Mouse (Mus musculus): ENCODE data around the gene Zfp248. TPM values are rescaled to one million over a fixed set of nuclear protein-coding genes. Genes with fewer than 3 reads are reported as not detected.

Zfp248 gene
- 1 to 10 TPM; 2.9 to 3.5 TPM for total RNA-seq (2021)
- polyA plus RNA-seq (2012; rRNA removed): 0.35 and 0.46 TPM in 2 replicates
- long read RNA-seq: 0 reads

GRCm38 (mm10) chr6:118455042-118455631 lies at the start of gene Zfp248:
TSS of gene Zfp248 (minus strand) at chr6:118455528.
- DNase-seq: peak; percentile 94

GRCm38 (mm10) chr6:118499010-118499409 lies 43.7 kb upstream of the Zfp248 start:
- no peak for DNase-seq

GRCm38 (mm10) chr6:118482125-118482524 lies 26.8 kb upstream of the Zfp248 start:
- no peak for DNase-seq

- DNase-seq: peak; percentile 92
These were observed 23.8 kb upstream of the Zfp248 start, which contains the start of gene Zfp9 for GRCm38 (mm10) chr6:118478957-118479708. TSS of gene Zfp9 (minus strand) at chr6:118479320.

- no peak for DNase-seq
These were observed 22.8 kb upstream of the Zfp248 start for GRCm38 (mm10) chr6:118477875-118478785.

GRCm38 (mm10) chr6:118462069-118462705 lies 6.9 kb upstream of the Zfp248 start:
- no peak for DNase-seq

GRCm38 (mm10) chr6:118457726-118458125 lies 2.4 kb upstream of the Zfp248 start:
- no peak for DNase-seq

- DNase-seq: peak; percentile 15
These were observed 876 bp downstream of the Zfp248 start for GRCm38 (mm10) chr6:118454452-118454851.

GRCm38 (mm10) chr6:118431502-118431901 lies 23.8 kb downstream of the Zfp248 start:
- DNase-seq: no peak

- DNase-seq: no peak
These were observed 28.7 kb downstream of the Zfp248 start for GRCm38 (mm10) chr6:118426666-118427065.

GRCm38 (mm10) chr6:118419050-118419920 lies 36.0 kb downstream of the Zfp248 start, which contains the start of gene Bms1:
TSS of gene Bms1 (minus strand) at chr6:118419474.
- DNase-seq: peak; percentile 95

GRCm38 (mm10) chr6:118410428-118410827 lies 44.9 kb downstream of the Zfp248 start:
- no peak for DNase-seq

GRCm38 (mm10) chr6:118408510-118408909 lies 46.8 kb downstream of the Zfp248 start:
- no peak for DNase-seq

GRCm38 (mm10) chr6:118406421-118406820 lies 48.9 kb downstream of the Zfp248 start:
- peak; percentile 52 for DNase-seq

GRCm38 (mm10) chr6:118390746-118391145 lies 64.6 kb downstream of the Zfp248 start:
- no peak for DNase-seq

- DNase-seq: no peak
These were observed 69.4 kb downstream of the Zfp248 start for GRCm38 (mm10) chr6:118385962-118386361.

- no peak for DNase-seq
These were observed 74.1 kb downstream of the Zfp248 start for GRCm38 (mm10) chr6:118381234-118381633.

GRCm38 (mm10) chr6:118380630-118381029 lies 74.7 kb downstream of the Zfp248 start:
- DNase-seq: no peak

- peak; percentile 42 for DNase-seq
These were observed 75.7 kb downstream of the Zfp248 start for GRCm38 (mm10) chr6:118379451-118380167.

- DNase-seq: no peak
These were observed 77.7 kb downstream of the Zfp248 start for GRCm38 (mm10) chr6:118377611-118378010.

All from adrenal gland, adult 2 months (tissue).